Mouse (Mus musculus) frontal cortex, postnatal 25 days (tissue): ENCODE data around the gene Ptpn13.

ENCODE experiments used
- DNase-seq, 2 experiments: peaks; one replicate each; pipeline ENCODE4 v3.0.0; 2022; ENCODE audit warnings: low spot score in 2 of 2

Gene Ptpn13

GRCm38 (mm10) chr5:103644167-103644566 lies 219.2 kb downstream of the Ptpn13 start:
- no peak for DNase-seq

GRCm38 (mm10) chr5:103647320-103647719 lies 222.3 kb downstream of the Ptpn13 start:
- DNase-seq: no peak
